Mouse (Mus musculus) T-helper 17 cell (primary cell): ENCODE results near the gene Rnf169.

Experiments
- in situ Hi-C, 2 experiments: fragments of 300-600 bp; cut with MboI, MseI; formaldehyde crosslinking; loops; 1 replicate in 1 of 2; 2 replicates in 1 of 2; pipeline ENCODE4 v1.15.1; 2025; ENCODE audit warnings: high pct_unique_total_duplicates in 2 of 2

Rnf169 gene

DNA sequence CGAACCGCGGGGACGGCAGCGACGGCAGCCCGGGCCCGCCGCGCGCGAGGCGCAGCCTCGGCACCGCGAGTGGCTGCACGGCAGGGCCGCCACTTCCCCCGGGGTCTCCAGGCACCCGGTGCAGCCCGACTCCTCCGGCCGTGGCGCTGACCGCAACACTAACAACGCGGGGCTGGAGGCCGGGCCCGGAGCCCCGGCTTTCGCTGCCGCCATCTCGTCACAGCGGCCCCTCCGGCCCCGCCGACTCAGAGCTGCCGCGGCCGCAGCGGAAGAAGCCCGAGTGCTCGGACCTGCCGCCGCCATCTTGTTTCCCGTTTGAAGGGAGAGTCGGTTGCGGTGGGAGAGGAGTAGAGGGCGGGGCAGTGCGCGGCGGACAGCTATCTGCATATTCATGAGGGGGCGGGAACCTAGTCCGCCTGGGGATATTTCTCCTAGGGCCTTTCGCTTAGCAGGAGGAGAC lies at the start of gene Rnf169:
Rnf169 (minus strand) TSS at position 317 of the 460 bp plus-strand sequence.
- in situ Hi-C loops, result no loop called here

- in situ Hi-C loops, result no loop called here
Measured at GRCm38 (mm10) chr7:100029307-100029706, 49.1 kb upstream of the Rnf169 start.

DNA sequence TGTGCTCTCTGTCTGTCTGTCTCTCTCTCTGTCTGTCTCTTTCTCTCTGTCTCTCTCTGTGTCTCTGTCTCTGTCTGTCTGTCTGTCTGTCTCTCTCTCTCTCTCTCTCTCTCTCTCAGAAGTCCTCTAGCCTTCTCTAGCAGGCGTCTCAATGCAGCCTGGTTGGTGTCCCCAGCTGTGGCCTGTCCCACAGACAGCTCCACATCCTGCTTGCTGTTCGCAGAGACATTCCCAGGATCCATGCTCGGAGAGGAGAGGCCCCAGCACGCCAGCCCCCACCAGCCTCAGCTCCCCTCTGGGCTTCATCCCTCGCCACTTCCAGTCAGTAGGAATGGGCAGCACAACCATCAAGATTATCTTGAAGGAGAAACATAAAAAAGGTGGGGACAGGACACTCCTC lies 47.1 kb upstream of the Rnf169 start:
- in situ Hi-C loops, result no loop called here

DNA sequence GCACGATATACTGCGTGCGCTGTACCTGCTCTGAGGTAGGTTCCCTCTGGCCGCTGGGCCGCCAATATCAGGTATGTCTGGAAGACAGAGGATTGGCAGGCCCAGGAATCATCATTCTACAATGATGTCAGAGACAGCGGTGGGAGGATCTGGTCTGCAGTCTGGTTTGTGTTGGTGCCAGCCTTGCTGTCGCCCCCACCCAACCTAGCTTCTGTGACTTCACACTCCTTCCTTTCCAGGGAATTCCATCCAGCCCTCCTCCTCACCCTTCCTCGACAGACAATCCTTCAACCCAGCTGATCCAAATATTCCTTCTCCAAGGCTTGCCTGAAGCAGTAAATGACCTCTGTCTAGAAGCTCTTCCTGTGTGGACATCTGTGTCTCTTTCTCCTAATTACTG lies 36.8 kb upstream of the Rnf169 start:
- in situ Hi-C loops, result no loop called here

- in situ Hi-C loops, result no loop called here
Measured at GRCm38 (mm10) chr7:100014123-100014600, 33.9 kb upstream of the Rnf169 start.

DNA sequence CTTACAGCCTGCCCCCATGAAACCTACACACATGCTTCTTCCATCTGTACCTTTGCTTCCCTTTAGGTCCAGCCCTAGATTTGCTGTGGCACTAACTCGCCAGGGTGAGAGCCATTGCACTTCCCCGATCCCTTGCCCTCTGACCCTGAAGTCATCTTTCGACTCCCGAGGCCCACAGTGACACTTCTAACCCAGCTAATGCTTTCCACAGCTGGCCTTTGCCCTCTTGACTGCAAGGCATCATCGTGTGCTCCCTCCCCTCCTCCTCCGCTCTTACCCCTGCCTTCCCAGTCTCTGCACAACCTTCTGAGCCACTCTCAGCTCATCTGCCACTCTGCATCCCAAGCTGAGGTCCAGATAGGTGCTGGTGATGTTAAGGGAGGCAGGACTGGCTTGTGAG lies 32.3 kb upstream of the Rnf169 start:
- in situ Hi-C loops, result no loop called here

GRCm38 (mm10) chr7:100012085-100012484 lies 31.8 kb upstream of the Rnf169 start:
- in situ Hi-C loops, result no loop called here

GRCm38 (mm10) chr7:100010711-100011110 lies 30.5 kb upstream of the Rnf169 start:
- in situ Hi-C loops, result no loop called here

- in situ Hi-C loops, result no loop called here
Measured at GRCm38 (mm10) chr7:100009640-100010039, 29.4 kb upstream of the Rnf169 start.

DNA sequence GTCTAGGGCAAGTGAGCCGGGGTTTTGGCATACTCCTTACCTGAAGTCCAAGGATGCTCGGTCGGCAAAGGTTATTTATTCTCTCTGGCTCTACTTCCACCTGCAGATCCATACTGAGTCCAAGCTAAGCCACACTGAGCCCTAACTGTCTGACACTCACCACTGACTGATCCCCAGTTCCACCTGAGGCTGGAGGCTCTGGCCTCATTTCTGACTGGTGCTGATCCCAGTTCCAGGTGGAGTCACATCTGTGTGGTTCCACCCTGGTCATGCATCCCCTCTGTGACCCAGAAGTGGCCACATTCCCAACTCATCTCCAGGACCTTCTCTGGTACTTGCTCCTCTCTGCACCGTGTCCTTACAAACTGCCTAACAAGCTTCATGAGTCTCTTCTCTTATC lies 28.5 kb upstream of the Rnf169 start:
- in situ Hi-C loops, result no loop called here

DNA sequence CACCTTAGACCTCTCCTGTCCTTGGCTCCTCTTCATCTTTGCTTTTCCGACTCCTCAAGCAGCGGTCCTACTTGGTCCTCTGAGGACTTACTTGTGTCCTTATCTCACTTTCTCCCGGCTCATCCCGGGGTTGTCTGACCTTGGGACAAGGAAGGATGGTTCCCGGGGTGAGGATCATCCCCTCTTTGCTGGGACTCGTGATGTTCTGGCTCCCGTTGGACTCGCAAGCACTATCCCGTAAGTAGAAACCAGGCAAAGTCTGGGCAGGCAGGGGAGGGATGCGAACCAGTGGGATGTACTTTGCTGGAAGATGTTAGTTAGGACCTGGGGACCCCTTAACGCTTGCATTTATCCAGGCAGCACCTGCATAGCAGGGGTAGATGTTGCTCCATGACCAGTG lies 26.2 kb upstream of the Rnf169 start:
- in situ Hi-C loops, result no loop called here

DNA sequence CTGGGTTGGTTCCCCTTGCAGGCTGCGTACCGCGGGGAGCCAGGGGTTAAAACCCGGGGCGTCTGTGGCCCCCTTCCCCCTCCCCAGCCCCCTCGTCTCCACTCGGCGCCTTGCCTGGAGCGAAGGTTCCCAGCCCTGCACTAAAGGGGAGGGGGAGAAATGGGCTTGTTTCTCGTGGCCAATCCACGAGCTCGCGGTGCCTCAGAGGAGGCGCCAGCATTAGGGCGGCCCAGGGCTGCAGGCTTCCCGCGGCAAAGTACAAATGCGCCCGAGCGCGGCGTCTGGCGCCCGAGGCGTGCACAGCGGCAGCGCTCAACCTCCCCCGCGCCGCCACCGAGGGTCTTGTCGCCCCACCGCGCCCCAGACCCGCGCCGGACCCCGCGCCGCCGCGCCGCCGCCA lies 25.5 kb upstream of the Rnf169 start, which contains the start of gene Chrdl2:
Chrdl2 (plus strand) TSS at position 383 of the 400 bp plus-strand sequence.
- in situ Hi-C loops, result no loop called here

DNA sequence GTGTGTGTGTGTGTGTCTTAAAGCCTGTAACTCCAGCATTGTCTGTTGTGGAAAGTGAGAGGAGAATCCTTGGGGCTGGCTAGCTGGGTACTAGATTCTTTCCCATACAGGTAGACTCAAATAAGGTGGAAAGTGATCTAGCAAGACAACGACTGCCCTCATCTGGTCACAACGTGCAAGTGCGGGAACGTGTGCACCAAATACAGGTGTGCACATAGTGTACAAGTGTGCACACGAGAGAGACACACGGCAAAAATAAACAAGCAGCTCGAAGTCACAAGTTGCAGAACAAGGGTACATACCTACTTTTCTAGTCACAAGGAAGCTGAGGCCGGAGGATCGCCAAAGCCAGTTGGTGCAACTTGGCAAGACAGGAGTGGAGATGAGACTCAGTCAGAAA lies 23.5 kb upstream of the Rnf169 start:
- in situ Hi-C loops, result no loop called here

DNA sequence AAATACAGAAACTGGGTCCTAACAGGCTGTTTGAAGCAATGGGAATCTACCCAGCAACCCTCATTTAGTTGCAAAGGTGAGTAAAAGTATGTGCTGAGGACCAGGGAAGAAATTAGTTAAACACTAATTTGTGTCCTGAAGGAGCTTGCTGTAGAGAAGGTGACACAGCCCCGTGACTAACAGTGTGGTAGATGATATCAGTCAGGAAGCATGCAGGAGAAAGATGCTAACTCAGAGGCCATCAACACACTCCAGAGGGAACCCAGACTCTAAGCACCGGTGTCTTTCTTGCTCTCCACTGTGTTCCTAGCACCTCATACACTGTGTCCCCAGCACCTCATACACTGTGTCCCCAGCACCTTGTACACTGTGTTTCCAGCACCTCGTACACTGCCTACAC lies 18.4 kb upstream of the Rnf169 start:
- in situ Hi-C loops, result no loop called here

- in situ Hi-C loops, result no loop called here
Measured at GRCm38 (mm10) chr7:99995186-99995585, 14.9 kb upstream of the Rnf169 start.

DNA sequence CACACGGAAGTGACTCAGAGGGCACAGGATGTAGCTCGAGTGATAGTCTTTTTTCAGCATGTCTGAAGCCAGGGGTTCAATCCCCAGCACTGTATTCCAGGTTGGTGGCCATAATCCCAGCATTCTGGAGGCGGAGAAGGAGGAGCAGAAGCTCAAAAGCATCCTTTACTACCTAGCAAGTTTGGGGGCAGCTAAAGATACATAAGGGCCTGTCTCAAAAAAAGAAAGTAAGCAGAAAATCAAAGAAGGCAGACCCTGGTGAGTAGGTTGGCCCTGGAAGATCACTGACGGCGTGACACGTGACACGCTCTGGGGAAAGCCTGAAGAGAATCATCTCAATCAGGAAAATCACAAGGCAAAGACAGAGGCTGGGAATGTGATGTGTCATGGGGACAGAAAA lies 12.9 kb upstream of the Rnf169 start:
- in situ Hi-C loops, result no loop called here

DNA sequence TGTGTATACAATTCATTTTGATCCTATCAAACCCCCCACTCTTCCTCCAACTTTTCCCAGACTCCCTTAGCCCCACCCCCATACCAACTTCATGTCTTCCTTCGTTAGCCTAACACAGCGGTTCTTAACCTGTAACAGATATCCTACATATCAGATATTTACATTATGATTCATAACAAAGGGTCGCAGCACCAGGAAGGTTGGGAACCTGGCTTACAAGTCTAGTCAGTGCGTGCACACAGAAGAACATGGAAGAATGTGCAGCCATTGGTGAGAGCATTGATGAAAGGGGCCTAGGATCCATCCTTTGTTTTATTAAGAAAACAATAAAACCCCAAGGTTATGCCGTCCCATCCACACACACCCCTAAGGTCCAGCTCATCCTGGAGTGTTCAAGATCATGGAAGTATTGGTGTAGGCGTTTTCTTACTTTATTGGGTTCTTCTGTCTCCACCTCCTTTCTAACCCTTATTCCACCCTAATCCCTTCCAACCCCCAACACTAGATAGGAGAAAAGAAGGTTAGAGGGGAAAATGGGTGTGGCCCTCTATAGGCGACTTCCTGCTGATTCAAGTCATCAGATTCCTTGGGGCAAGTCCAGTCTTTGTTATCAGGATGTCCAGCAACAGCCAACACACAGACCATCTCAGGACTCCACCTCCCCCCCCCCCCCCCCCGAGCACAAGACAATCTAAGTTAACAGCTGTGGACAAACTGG lies 10.9 kb upstream of the Rnf169 start:
- in situ Hi-C loops, result no loop called here

DNA sequence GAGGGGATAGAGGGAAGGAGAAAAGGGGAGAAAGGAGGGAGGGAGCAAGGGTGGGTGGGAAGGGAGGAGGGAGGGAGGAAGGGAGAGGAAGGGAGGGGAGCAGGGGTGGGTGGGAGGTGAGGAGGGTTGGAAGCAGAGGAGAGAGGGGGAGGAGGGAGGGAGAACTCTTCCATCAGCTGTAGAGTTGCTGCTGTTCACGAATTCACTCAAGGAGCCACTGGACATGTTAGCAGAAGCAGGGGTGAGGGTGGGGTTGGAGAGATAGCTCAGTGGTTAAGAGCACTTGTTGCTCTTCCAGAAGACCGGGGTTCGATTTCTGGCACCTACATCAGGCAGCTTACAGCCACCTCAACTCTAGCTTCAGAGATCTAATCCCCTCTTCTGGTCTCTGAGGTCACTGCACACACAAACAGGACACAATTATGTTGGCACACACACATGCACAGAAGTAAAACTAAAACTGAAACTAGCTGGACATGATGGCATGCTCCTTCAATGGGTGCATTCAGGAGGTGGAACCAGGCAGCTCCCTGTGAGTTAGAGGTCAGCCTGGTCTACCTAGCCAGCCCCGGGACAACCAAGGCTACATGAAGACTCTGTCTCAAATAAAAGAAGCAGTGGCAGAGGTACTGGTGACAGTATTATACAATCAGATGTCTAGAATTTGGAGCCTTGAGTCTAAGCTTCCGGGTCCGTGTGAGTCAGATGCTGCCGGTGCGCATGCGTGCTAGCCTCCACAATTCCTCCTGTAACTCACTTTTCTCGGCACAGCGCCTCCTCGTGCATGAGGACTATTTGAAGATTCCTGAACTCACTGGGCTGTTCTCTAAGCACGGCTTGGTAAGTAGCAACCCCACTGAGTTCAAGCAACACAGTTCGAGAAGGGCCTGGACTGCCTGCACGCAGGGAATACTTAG lies 9.9 kb upstream of the Rnf169 start:
- in situ Hi-C loops, result no loop called here

- in situ Hi-C loops, result no loop called here
Measured at GRCm38 (mm10) chr7:99988725-99989124, 8.5 kb upstream of the Rnf169 start.

- in situ Hi-C loops, result no loop called here
Measured at GRCm38 (mm10) chr7:99982256-99983242, 2.3 kb upstream of the Rnf169 start.

GRCm38 (mm10) chr7:99981311-99981710 lies 1.1 kb upstream of the Rnf169 start:
- in situ Hi-C loops, result no loop called here
